Mouse (Mus musculus) lung, postnatal 0 days (tissue): ENCODE data around the gene Mlf2.

Experiments
- CTCF ChIP-seq: IDR thresholded peaks from 2 replicates; pipeline ENCODE4 v1.5.1; 2016; ENCODE audit warnings: antibody characterized with exemption, mild to moderate bottlenecking
- EP300 ChIP-seq: IDR thresholded peaks from 2 replicates; pipeline ENCODE4 v1.6.1; 2016; ENCODE audit warnings: antibody characterized with exemption, mild to moderate bottlenecking, control low read depth

DNA sequence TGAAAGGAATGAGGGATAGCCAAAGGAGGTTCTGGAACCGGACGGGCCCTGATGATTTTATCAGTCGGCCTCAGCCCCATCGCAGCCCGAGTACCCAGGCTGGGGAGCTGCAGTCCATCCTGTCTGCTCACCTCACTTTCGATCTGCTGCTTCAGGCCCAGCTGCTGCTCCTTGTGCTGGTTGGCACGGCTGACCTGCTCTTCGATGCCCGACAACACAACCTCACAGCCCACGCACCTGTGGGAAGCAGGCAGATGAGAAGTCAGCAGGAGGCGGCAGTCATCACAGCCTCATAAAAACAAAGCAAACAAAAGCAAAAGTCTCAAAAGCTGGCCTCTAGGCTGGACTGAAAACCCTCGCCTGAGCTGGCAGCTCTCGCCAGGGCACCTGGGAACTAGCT lies 28.8 kb downstream of the Mlf2 start:
- TF ChIP-seq CTCF (no peak), EP300 (no peak)
